Mouse (Mus musculus): ENCODE data around the gene Rora.

Rora gene

DNA sequence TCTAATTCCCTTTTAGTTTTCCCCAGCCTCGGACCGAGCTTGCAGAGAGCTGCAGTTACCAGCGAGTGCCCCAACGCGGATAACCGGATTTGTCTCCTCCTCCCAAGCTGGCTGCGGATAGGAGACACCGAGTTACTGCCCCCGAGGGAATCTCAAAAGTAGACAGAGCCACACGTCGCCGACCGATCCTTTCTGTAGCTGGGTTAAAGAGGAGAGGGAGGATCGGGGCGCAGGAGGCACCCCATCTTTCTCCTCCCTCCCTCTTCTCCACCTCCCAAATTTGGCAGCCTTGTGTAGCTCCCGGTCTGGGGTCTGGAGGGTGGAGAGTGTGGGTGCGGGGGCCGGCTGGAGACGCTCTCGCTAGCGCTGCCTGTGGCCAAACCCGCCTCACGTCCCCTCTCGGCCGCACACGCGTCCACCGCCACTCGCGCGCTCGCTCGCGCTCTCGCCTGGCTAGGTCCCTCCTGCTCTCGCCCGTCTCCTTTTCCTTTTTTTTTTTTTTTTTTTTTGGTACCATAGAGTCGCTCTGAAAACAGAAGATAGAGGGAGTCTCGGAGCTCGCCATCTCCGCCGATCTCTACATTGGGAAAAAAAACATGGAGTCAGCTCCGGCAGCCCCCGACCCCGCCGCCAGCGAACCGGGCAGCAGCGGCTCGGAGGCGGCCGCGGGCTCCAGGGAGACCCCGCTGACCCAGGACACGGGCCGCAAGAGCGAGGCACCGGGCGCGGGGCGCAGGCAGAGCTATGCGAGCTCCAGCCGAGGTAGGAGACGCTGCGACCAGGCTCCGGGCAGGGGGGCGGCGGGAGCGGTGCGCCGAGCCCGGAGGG lies at the start of gene Rora:
Gene Rora (plus strand): TSS at position 576 of the 828 bp plus-strand sequence.
- no peak for DNase-seq

GRCm38 (mm10) chr9:68614006-68614405 lies 39.6 kb upstream of the Rora start:
- DNase-seq = no peak

GRCm38 (mm10) chr9:68617116-68617515 lies 36.5 kb upstream of the Rora start:
- no peak for DNase-seq

DNA sequence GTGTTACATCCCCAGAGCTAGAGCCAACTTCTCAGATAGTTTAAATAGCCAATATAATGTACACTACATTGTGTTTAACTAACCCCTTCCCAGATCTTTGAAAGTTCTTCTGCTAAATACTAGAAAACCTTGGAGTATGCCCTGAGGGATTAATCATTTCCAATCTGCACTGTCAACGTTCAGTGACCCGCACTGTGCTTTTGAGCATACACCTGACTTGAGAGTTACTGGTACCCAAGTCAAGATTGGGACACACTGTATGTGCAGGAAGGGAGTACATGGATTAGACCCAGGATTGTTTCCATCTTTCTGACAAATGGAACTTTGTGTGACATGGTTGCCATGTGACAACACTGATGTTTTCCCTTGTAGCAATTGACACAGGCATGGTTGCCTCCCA lies 33.5 kb upstream of the Rora start:
- no peak for DNase-seq

DNA sequence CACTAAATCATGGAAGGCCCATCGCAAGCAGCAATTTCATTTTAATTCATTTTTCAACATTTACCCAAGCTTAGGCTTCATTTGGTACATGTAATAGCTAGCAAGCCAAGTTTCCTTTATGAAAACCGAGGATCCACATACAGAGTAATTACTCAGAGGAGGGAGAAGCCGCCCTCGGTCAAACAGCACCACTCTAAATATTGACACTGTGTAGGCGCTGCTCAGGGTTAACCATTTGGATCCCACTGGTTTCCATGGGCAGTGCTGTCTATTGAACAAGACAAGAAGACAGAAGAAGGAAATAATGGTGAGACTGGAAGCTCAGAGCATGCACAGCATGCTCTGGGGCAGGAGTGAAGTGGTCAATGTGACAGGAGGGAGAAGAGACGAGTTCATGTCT lies 33.1 kb upstream of the Rora start:
- DNase-seq = no peak

GRCm38 (mm10) chr9:68624981-68625380 lies 28.6 kb upstream of the Rora start:
- no peak for DNase-seq

- no peak for DNase-seq
Measured at GRCm38 (mm10) chr9:68637301-68637700, 16.3 kb upstream of the Rora start.

DNA sequence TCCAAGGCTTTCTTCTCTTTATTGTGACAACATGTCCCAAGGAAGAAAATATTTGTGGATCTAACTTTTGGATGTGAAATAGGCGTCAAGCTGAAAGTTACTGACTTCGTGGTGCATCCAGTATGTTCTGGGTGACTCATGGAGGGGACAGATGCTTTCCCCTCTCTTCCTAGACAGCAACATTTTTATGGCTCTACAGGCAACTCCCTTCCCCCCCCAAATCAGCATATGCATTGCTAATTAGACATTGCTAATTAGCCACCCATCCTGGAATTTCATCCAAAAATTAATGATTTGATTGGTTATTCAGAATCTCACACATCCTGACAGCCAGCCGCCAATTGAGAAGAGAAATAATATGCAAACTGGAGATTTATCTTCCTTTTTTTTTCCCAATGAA lies 12.5 kb upstream of the Rora start:
- DNase-seq = no peak

- DNase-seq = no peak
Measured at GRCm38 (mm10) chr9:68648061-68648460, 5.5 kb upstream of the Rora start.

- no peak for DNase-seq
Measured at GRCm38 (mm10) chr9:68654039-68654332, 400 bp downstream of the Rora start.

GRCm38 (mm10) chr9:68654333-68655017 lies 889 bp downstream of the Rora start:
- DNase-seq = no peak

- DNase-seq = no peak
Measured at GRCm38 (mm10) chr9:68655018-68656005, 1.7 kb downstream of the Rora start.

- DNase-seq = no peak
Measured at GRCm38 (mm10) chr9:68656076-68656795, 2.6 kb downstream of the Rora start.

DNA sequence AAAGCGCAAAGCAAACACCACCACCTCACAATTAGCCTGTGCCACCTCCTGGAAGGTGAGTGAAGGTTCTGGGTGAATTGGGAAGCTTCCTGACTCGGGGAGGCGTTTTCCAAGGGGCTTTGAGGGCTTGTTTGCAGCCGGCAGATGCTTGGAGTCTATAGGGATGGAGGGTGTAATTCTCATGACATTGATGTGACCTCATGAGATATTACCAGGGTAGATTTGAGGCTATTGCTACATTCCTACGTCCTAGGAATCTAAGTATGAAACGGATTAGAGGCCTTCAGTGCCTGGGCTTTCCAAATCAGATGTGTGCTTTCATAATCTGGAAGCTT lies 3.2 kb downstream of the Rora start:
- DNase-seq = no peak

DNA sequence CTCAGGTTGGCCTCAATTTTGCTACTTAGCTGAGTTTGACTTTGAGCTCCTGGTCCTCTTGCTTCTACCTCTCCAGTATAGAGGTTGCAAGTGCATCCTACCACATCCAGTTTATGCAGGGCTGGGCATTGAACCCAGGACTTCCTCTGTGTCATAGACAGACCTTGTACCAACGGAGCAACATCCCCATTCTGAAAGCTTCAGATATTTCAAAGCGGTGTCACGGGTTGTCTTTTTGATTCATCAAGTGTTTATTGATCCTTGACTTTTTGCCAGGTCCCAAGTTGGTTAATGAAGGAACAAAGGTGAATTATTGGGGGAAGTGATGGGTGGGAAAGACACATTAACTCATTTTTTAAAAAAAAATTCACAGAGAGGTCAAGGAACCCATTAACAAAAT lies 17.1 kb downstream of the Rora start:
- no peak for DNase-seq

DNA sequence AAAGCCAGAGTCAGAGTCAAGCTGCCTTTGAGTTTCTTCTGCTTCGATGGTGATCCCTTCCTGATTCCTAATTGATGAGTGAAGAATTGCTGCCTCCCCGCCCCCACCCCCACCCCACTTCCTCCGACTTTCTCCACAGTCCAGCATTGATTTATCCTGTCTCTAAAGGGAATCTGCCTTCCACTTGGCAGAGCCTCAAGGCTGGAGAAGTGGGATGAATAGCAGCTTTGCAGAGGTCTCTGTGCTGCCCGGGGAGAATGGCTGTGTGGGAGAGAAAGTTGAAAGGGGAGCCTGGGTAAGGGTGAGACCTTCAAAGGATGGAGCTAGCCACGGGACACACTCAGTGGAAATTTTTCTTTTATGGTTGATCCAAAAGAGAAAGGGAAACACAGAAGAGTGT lies 18.9 kb downstream of the Rora start:
- DNase-seq = no peak

DNA sequence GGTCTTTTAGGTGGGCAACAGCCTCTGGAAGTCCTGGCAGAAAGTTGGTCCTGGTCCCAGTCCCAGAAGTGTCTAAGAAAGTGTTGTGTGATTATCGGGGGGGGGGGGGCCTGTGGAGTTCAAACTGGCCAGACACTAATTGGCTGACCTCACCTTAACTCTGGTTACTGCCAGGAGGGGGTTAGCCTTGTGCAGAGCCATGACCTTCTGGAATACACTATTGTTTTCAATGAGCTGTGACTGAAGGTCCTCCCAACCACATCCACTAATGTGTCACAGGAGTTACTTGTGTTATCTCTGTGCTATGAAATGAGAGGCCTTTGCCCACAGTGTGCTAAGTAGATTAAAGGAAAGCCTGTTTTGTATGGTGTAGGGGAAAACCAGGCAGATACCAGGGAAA lies 19.6 kb downstream of the Rora start:
- no peak for DNase-seq

DNA sequence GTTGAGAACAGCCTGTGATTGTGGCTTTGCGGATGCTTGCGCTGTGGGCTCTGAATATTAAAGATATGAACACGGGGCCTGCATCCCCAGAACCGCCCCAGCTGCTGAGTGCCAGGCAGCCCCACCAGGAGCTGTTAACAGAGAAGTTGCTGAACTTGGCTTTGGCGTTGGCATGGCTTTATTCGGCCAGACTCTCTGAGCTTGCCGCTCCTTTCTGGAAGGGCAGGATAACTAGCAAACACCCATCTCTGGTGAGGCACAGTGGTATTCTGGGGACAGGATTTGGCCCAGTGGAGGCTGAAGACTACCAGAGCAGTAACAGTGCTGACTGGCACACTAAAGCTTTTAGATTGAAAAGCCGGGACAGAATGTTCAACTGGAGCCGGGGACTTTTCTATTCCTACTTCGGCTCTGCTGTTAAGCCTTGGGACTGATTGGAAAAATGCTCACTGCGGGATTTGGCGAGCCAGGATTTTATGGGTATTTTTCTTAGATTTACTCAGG lies 26.3 kb downstream of the Rora start:
- DNase-seq = no peak

DNA sequence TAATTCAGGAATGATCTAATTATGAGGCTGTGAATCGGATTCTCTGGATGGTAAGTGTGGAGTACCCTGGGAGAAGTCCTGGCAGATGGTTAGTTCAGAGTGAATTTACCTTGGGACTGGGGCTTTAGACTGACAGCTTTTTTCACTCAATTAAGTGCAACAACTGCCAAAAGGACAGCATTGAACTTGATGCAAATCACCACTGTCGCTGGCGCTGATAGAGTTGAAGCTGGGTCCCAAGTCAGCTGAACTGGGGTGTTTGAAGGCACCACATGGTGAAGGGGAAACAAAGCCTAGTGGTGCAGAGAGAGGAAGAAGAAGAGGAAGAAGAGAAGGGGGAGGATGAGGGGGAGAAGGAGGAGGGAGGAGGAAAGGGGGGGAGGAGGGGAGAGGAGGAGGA lies 30.4 kb downstream of the Rora start:
- DNase-seq = no peak

DNA sequence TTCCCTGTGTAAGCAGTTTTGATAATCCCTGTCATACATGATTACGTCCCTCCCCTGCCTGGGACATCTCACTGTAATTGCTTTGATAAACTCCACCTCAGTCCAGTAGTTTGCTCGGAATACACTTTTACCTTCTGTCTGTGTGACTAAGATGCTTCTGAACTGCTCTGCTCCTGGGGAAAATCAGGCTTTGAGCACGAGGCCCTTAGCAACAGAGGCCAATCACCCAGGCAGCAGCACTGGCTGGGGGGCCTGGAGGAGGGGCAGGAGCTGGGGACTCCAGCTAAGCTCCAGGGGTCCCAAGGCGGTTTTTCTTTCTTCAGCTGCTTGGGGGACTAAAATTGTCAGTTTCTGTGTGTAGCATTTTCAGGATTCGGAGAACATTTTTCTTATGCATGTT lies 32.0 kb downstream of the Rora start:
- DNase-seq = no peak

GRCm38 (mm10) chr9:68687251-68687874 lies 33.8 kb downstream of the Rora start:
- DNase-seq = no peak

DNA sequence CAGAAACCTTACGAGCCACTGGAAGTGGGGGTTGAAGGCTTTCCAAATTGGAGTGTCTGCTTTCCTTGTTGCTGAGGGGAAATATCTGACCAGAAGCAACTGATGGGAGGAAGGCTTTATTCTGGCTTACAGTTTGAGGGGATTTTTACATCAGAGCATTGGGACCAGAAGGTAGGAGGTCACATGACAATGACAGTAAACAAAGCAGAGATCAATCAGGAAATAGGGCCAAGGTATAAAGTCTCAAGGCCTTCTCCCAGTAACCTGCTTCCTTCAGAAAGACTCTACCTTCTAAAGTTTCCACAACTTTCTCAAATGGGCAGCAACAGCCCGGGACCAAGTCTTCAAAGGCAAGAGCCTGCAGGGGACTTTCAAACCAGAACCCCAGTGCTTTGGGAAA lies 34.6 kb downstream of the Rora start:
- no peak for DNase-seq

All from thymus, adult 18-20 months (tissue).